Mouse (Mus musculus) lung, adult 2 months (tissue): ENCODE results near the gene Gyg. TPM values are rescaled to one million over a fixed set of nuclear protein-coding genes. Genes with fewer than 3 reads are reported as not detected.

Source experiments
- DNase-seq: peaks from one replicate; pipeline ENCODE4 v3.0.0; 2022
- H3K4me1 ChIP-seq: fragments of 200-500 bp; 2 replicates; pipeline ENCODE4 v1.6.1; 2011; ENCODE audit warnings: low read length; ENCODE audit not compliant: control insufficient read depth, insufficient read depth
- H3K4me3 ChIP-seq: fragments of 200-500 bp; replicated peaks from 2 replicates; pipeline ENCODE3; 2011; ENCODE audit warnings: low read depth, mild to moderate bottlenecking, control low read depth, low read length; ENCODE audit errors: extremely low read depth
- CTCF ChIP-seq: fragments of 200-500 bp; IDR thresholded peaks from 2 replicates; pipeline ENCODE4 v1.5.1; 2011; ENCODE audit warnings: mild to moderate bottlenecking, low read length, control low read depth; ENCODE audit not compliant: insufficient read depth
- POLR2A ChIP-seq: fragments of 200-500 bp; IDR thresholded peaks from 2 replicates; pipeline ENCODE4 v1.6.1; 2011; ENCODE audit warnings: low read depth, mild to moderate bottlenecking, control low read depth, low read length, borderline replicate concordance; ENCODE audit errors: extremely low read depth
- WGBS: fragments of 180-500 bp; shearing (Covaris S2); methylation state at CpG from one replicate; pipeline ENCODE4 v1.1.7; 2018; 5-methylcytosine and 5-hydroxymethylcytosine counted together
- polyA plus RNA-seq: library from polyadenylated mRNA; depleted of rRNA; stranded (reverse); fragments of >200 nt; gene quantifications from 2 replicates; pipeline ENCODE4 v1.2.3, GENCODE M21; 2012; rRNA removed

The Gyg gene
- polyA plus RNA-seq: 52.8 and 99.0 TPM in 2 replicates

- peaks cover 2% of the 10 kb centered on the region; the same call in 1 of the 2 replicates for H3K4me1 ChIP-seq
- TF ChIP-seq POLR2A: peak; percentile 38; the same call in 1 of the 2 replicates
- no peak for TF ChIP-seq CTCF
- under 1% methylated on average over 73 of the region's 73 CpGs for WGBS
- H3K4me3 ChIP-seq: peak within 1 kb of the TSS; percentile 88
- peak; percentile 66 for DNase-seq
These were observed at the start of gene Gyg for GRCm38 (mm10) chr3:20154531-20155367. Gene Gyg, minus strand, starts transcription at chr3:20155317.

GRCm38 (mm10) chr3:20198869-20199268 is 43.8 kb upstream of the Gyg start:
- 27% methylated on average over 6 of the region's 6 CpGs for WGBS
- peak; percentile 41 for DNase-seq
- no peak for TF ChIP-seq POLR2A
- peak; percentile 95 for TF ChIP-seq CTCF
- Histone ChIP-seq H3K4me3 (no peak overlapping the region), H3K4me1 (no peaks in the 10 kb centered on the region; the same call in 1 of the 2 replicates)

DNA sequence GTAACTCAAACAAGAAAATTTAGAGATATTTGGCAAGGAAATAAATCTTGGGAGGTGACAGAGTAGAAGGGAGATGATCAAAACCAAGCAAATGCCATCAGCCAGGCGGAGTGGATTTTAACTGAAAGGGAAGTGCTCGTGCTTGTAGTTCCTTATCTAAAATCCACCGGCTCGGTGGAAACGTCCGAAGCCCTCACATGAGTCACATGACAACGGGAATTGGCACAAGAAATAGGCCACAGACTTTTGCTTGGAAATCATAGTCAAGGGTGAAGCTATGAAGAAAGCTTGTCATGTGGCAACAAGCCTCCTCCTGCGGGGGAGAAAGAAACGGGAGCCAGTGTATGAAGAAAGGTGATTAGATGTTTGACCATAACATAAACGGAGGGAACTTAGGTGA is 42.8 kb upstream of the Gyg start:
- no peak overlapping the region for H3K4me3 ChIP-seq
- DNase-seq: peak; percentile 2
- WGBS: 42% methylated on average over 10 of the region's 10 CpGs
- TF ChIP-seq CTCF (no peak), POLR2A (no peak)
- H3K4me1 ChIP-seq: no peaks in the 10 kb centered on the region; the same call in 1 of the 2 replicates

DNA sequence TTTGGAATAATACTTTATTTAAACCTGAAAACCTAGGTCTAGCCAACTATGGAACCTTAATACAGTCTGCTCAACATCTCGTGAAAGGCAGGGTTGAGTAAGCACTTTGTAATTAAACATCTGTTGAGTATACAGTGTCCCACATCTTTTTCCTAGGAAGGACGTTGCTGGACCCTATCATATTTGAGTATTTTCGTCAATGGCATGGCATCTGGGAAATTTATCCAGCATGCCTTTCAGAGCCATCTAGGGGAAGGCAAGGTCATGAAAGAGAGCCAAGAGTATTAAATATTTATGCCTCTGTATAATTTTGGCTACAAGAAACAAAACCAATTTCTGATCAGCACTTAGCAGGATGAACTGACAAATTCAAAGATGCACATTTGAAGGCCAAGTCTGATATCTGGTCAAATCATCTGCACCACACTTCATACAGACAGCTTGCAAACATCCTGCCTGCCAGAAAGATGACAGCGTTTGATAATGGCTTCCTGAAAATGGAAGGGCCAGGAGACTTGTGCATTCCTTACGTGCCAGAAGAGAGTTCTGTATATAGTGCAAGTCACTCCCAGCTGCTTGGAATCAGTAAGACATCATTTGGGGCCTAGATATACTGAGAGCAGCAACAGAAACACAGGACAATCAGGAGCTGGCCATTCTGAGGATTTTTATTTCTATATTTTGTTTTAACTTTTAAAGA is 34.0 kb upstream of the Gyg start:
- WGBS: 22% methylated on average over 5 of the region's 5 CpGs
- TF ChIP-seq CTCF: no peak
- no peak for TF ChIP-seq POLR2A
- no peaks in the 10 kb centered on the region for H3K4me1 ChIP-seq
- H3K4me3 ChIP-seq: no peak overlapping the region
- no peak for DNase-seq

DNA sequence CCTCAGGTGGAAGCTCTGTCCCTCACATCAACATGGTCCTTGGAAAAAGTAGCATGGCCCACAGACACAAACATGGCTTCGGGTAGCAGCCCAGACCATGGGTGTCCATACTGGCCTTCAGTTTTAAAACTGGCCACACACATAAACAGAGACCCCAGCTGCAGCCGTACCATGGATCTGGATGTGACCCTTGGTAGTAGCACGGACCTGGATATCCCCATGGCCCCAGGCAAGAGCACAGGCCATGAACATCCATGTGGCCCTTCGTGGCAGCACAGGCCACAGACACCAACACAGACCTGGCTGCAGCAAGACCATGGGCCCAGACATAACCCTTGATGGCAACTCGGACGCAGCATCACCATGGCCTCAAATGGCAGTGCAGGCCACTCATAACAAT is 17.3 kb upstream of the Gyg start:
- DNase-seq: no peak
- Histone ChIP-seq H3K4me3 (no peak overlapping the region), H3K4me1 (no peaks in the 10 kb centered on the region)
- TF ChIP-seq CTCF: no peak
- no peak for TF ChIP-seq POLR2A
- 93% methylated on average over 6 of the region's 6 CpGs for WGBS

- DNase-seq: no peak
- Histone ChIP-seq H3K4me1 (no peaks in the 10 kb centered on the region), H3K4me3 (no peak overlapping the region)
- TF ChIP-seq POLR2A (no peak), CTCF (no peak)
- 43% methylated on average over 1 of the region's 1 CpGs for WGBS
These were observed 12.4 kb upstream of the Gyg start for GRCm38 (mm10) chr3:20167487-20167886.

DNA sequence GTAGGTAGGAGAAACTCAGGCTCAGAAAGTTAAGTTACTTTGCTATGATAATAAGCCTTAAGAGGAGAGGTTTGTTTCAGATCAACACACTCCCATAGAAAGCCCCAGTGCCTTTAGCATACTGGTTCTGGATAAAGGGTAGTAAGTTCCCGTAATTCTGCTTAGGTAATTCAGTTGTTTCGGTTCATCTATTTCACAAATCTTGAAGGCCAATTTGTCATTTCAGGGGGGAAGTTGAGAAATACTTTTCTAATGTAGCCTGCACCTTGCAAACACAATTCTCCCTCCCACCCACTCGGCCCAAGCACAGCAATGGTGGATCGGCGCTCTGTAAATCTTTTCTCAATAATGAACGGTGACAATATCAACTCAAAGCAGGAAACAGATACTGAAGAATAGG is 359 bp upstream of the Gyg start:
- no peak for TF ChIP-seq POLR2A
- TF ChIP-seq CTCF: no peak
- DNase-seq: no peak
- no peak overlapping the region for H3K4me3 ChIP-seq
- peaks cover 2% of the 10 kb centered on the region; the same call in 1 of the 2 replicates for H3K4me1 ChIP-seq
- WGBS: 75% methylated on average over 6 of the region's 6 CpGs

- DNase-seq: no peak
- WGBS: 82% methylated on average over 3 of the region's 3 CpGs
- no peak overlapping the region for H3K4me3 ChIP-seq
- H3K4me1 ChIP-seq: peaks cover 2% of the 10 kb centered on the region; the same call in 1 of the 2 replicates
- TF ChIP-seq CTCF (no peak), POLR2A (no peak)
These were observed 3.5 kb downstream of the Gyg start for GRCm38 (mm10) chr3:20151651-20152050.

- no peak for TF ChIP-seq POLR2A
- no peak overlapping the region for H3K4me3 ChIP-seq
- DNase-seq: no peak
- WGBS: 71% methylated on average over 2 of the region's 2 CpGs
- H3K4me1 ChIP-seq: peaks cover 2% of the 10 kb centered on the region; the same call in 1 of the 2 replicates
These were observed 4.6 kb downstream of the Gyg start for GRCm38 (mm10) chr3:20150511-20150910.
